Mouse (Mus musculus): ENCODE results near the gene Gm11213.
A peak's percentile ranks its signal among the peaks of the same experiment; 100 is the strongest.

The Gm11213 gene

GRCm38 (mm10) chr4:63561861-63562675, 43.0 kb downstream of the Gm11213 start:
- DNase-seq (ENCODE audit: low read depth, low spot score), result peak; percentile 65
- H3K27me3 ChIP-seq (ENCODE audit: control insufficient read depth, insufficient read depth, low read length, poor library complexity, severe bottlenecking), result no peaks in the 10 kb centered on the region

GRCm38 (mm10) chr4:63560079-63560478, 45.0 kb downstream of the Gm11213 start:
- H3K36me3 ChIP-seq (ENCODE audit: control insufficient read depth, insufficient read depth, low read length, poor library complexity, severe bottlenecking), result 0 out of 2 replicates have a peak, but pooled peaks cover 2% of the 10 kb centered on the region
- H3K27me3 ChIP-seq (ENCODE audit: control insufficient read depth, insufficient read depth, low read length, poor library complexity, severe bottlenecking), result no peaks in the 10 kb centered on the region
- peak; percentile 39 for DNase-seq (ENCODE audit: low read depth, low spot score)

More at GRCm38 (mm10) chr4:63561861-63562675, 43.0 kb downstream of the Gm11213 start:
- 0 out of 2 replicates have a peak, but pooled peaks cover 2% of the 10 kb centered on the region for H3K36me3 ChIP-seq (ENCODE audit: control insufficient read depth, insufficient read depth, low read length, poor library complexity, severe bottlenecking)

- Histone ChIP-seq H3K27me3 (ENCODE audit: control insufficient read depth, insufficient read depth, low read length, poor library complexity, severe bottlenecking) (no peaks in the 10 kb centered on the region), H3K36me3 (ENCODE audit: control insufficient read depth, insufficient read depth, low read length, poor library complexity, severe bottlenecking) (no peaks in the 10 kb centered on the region; the same call in 1 of the 2 replicates)
- DNase-seq (ENCODE audit: low read depth, low spot score), result no peak
Measured at GRCm38 (mm10) chr4:63559127-63559697, 45.8 kb downstream of the Gm11213 start.

GRCm38 (mm10) chr4:63558407-63559081, 46.5 kb downstream of the Gm11213 start, which contains the start of gene Tmem268:
Gene Tmem268, plus strand, starts transcription at chr4:63558781.
- no peaks in the 10 kb centered on the region; the same call in none of the 2 replicates for H3K36me3 ChIP-seq (ENCODE audit: control insufficient read depth, insufficient read depth, low read length, poor library complexity, severe bottlenecking)
- peak; percentile 76 for DNase-seq (ENCODE audit: low read depth, low spot score)
- no peaks in the 10 kb centered on the region for H3K27me3 ChIP-seq (ENCODE audit: control insufficient read depth, insufficient read depth, low read length, poor library complexity, severe bottlenecking)

GRCm38 (mm10) chr4:63557124-63558059, 47.7 kb downstream of the Gm11213 start:
- Histone ChIP-seq H3K36me3 (ENCODE audit: control insufficient read depth, insufficient read depth, low read length, poor library complexity, severe bottlenecking) (no peaks in the 10 kb centered on the region; the same call in none of the 2 replicates), H3K27me3 (ENCODE audit: control insufficient read depth, insufficient read depth, low read length, poor library complexity, severe bottlenecking) (no peaks in the 10 kb centered on the region)
- DNase-seq (ENCODE audit: low read depth, low spot score), result no peak

- no peaks in the 10 kb centered on the region for H3K27me3 ChIP-seq (ENCODE audit: control insufficient read depth, insufficient read depth, low read length, poor library complexity, severe bottlenecking)
- no peak for DNase-seq (ENCODE audit: low read depth, low spot score)
- H3K36me3 ChIP-seq (ENCODE audit: control insufficient read depth, insufficient read depth, low read length, poor library complexity, severe bottlenecking), result no peaks in the 10 kb centered on the region; the same call in none of the 2 replicates
Measured at GRCm38 (mm10) chr4:63556665-63557064, 48.4 kb downstream of the Gm11213 start.

GRCm38 (mm10) chr4:63555111-63555510, 50.0 kb downstream of the Gm11213 start:
- H3K27me3 ChIP-seq (ENCODE audit: control insufficient read depth, insufficient read depth, low read length, poor library complexity, severe bottlenecking), result no peaks in the 10 kb centered on the region
- peaks cover 1% of the 10 kb centered on the region for H3K36me3 ChIP-seq (ENCODE audit: control insufficient read depth, insufficient read depth, low read length, poor library complexity, severe bottlenecking)
- DNase-seq (ENCODE audit: low read depth, low spot score), result no peak

GRCm38 (mm10) chr4:63554616-63555015, 50.4 kb downstream of the Gm11213 start:
- DNase-seq (ENCODE audit: low read depth, low spot score), result no peak
- Histone ChIP-seq H3K36me3 (ENCODE audit: control insufficient read depth, insufficient read depth, low read length, poor library complexity, severe bottlenecking) (peaks cover 1% of the 10 kb centered on the region), H3K27me3 (ENCODE audit: control insufficient read depth, insufficient read depth, low read length, poor library complexity, severe bottlenecking) (no peaks in the 10 kb centered on the region)

GRCm38 (mm10) chr4:63553789-63554576, 51.1 kb downstream of the Gm11213 start:
- DNase-seq (ENCODE audit: low read depth, low spot score), result no peak
- H3K27me3 ChIP-seq (ENCODE audit: control insufficient read depth, insufficient read depth, low read length, poor library complexity, severe bottlenecking), result no peaks in the 10 kb centered on the region
- H3K36me3 ChIP-seq (ENCODE audit: control insufficient read depth, insufficient read depth, low read length, poor library complexity, severe bottlenecking), result peaks cover 1% of the 10 kb centered on the region

GRCm38 (mm10) chr4:63552865-63553264, 52.2 kb downstream of the Gm11213 start:
- H3K36me3 ChIP-seq (ENCODE audit: control insufficient read depth, insufficient read depth, low read length, poor library complexity, severe bottlenecking), result peaks cover 3% of the 10 kb centered on the region
- H3K27me3 ChIP-seq (ENCODE audit: control insufficient read depth, insufficient read depth, low read length, poor library complexity, severe bottlenecking), result no peaks in the 10 kb centered on the region
- DNase-seq (ENCODE audit: low read depth, low spot score), result no peak

GRCm38 (mm10) chr4:63550908-63551307, 54.2 kb downstream of the Gm11213 start:
- Histone ChIP-seq H3K27me3 (ENCODE audit: control insufficient read depth, insufficient read depth, low read length, poor library complexity, severe bottlenecking) (no peaks in the 10 kb centered on the region), H3K36me3 (ENCODE audit: control insufficient read depth, insufficient read depth, low read length, poor library complexity, severe bottlenecking) (peaks cover 3% of the 10 kb centered on the region)
- no peak for DNase-seq (ENCODE audit: low read depth, low spot score)

GRCm38 (mm10) chr4:63548491-63548890, 56.6 kb downstream of the Gm11213 start:
- H3K27me3 ChIP-seq (ENCODE audit: control insufficient read depth, insufficient read depth, low read length, poor library complexity, severe bottlenecking), result no peaks in the 10 kb centered on the region
- no peak for DNase-seq (ENCODE audit: low read depth, low spot score)
- H3K36me3 ChIP-seq (ENCODE audit: control insufficient read depth, insufficient read depth, low read length, poor library complexity, severe bottlenecking), result peaks cover 3% of the 10 kb centered on the region; the same call in 1 of the 2 replicates

- H3K27me3 ChIP-seq (ENCODE audit: control insufficient read depth, insufficient read depth, low read length, poor library complexity, severe bottlenecking), result no peaks in the 10 kb centered on the region
- DNase-seq (ENCODE audit: low read depth, low spot score), result no peak
- H3K36me3 ChIP-seq (ENCODE audit: control insufficient read depth, insufficient read depth, low read length, poor library complexity, severe bottlenecking), result peaks cover 3% of the 10 kb centered on the region; the same call in 1 of the 2 replicates
Measured at GRCm38 (mm10) chr4:63547799-63548198, 57.3 kb downstream of the Gm11213 start.

Data from splenic B cell, adult 2 months (primary cell).